Mouse (Mus musculus): ENCODE data around the gene S100z. TPM values are rescaled to one million over a fixed set of nuclear protein-coding genes. Genes with fewer than 3 reads are reported as not detected.

The S100z gene
- total RNA-seq, 2 experiments from 2014 or later: not detected

DNA sequence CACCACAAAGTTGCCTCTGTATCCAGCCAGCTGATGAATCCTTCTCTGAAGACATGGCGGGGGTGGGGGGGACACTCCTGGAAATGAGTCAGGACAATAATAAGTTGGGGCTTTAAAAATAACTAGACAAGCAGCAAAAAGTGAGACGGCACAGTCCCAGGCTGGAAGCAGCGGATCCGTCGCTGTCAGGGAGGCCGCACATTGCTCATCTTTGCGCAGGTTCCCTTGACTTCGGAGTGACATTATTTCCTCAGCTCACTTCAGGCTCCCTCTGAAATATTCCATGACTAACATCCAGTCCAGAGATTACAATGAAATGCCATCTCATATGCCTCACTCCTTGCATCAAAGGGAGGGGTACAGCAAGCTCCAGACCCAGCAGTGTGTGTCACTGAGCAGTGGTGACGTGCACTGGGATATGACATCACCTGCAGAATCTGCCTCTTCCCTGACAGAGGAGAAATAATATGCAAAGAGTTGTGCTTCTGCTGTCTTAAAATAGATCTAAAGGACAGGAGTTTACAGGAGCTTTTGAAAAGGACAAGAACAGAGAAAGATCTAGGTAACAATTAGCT is 27.8 kb downstream of the S100z start:
- no peak for DNase-seq (ENCODE audit: low spot score in 2 of 2)
- intact Hi-C loops (cut with DNase I): no loop called here

DNA sequence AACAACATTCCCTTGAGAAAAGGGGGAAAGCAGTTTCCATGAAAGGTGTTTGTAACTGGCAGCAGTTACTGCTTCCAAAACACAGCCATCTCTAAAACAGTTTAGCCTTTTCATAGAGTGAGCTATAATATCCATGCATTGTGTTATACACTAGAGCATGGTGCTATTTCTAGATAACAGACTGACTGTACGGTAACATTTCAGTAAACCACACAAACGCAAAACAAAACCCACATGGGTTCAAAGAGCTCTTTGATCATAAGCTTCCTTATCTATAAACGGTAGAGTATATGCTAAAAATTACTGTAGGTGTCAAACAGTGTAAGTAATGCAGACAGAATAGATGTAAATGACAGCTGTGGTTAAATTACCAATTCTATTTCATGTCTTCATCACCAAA is 28.8 kb downstream of the S100z start:
- DNase-seq (ENCODE audit: low spot score in 2 of 2): no peak
- intact Hi-C loops (cut with DNase I): no loop called here

DNA sequence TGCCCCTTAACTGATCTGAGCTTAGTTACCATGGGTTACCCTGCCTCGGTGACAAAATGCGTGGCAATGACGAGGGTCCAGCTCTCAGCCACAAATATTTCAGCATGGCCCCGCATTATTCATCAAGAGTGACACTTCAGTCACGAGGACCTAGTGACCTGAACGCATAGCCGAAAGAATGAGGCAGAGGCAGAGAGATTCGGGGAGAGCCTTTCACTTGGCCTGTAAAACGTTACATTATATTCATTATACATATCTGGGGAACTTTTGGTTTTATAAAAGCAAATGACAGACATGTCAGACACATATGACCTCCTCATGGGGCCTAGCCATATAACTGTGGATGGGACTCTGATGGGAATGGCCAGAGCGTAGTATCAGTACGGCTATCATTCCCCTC is 33.7 kb downstream of the S100z start, which contains the start of gene Crhbp:
Gene Crhbp (minus strand): TSS at position 101 of the 400 bp plus-strand sequence.
- intact Hi-C loops (cut with DNase I): no loop called here
- DNase-seq (ENCODE audit: low spot score in 2 of 2): no peak

DNA sequence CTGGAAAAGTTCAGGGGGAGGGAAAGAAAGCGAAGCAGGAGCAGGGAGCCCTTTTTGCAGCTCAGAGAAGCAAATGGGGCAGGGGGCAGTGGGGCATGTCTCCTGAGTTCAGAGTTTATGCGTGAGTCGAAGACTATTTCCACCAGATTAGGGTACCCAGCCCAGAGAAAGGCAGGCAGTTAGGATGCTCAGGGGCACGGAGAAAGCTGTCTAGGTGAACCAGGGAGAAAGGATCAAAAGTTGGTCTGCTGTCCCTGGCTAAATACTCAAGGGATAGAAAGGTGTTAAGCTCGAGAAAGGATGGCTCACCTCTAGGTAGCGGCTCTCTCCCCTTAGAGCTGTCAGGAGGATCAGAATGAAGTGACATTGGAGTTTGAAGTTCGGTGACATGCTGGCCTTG is 34.2 kb downstream of the S100z start:
- no peak for DNase-seq (ENCODE audit: low spot score in 2 of 2)

DNA sequence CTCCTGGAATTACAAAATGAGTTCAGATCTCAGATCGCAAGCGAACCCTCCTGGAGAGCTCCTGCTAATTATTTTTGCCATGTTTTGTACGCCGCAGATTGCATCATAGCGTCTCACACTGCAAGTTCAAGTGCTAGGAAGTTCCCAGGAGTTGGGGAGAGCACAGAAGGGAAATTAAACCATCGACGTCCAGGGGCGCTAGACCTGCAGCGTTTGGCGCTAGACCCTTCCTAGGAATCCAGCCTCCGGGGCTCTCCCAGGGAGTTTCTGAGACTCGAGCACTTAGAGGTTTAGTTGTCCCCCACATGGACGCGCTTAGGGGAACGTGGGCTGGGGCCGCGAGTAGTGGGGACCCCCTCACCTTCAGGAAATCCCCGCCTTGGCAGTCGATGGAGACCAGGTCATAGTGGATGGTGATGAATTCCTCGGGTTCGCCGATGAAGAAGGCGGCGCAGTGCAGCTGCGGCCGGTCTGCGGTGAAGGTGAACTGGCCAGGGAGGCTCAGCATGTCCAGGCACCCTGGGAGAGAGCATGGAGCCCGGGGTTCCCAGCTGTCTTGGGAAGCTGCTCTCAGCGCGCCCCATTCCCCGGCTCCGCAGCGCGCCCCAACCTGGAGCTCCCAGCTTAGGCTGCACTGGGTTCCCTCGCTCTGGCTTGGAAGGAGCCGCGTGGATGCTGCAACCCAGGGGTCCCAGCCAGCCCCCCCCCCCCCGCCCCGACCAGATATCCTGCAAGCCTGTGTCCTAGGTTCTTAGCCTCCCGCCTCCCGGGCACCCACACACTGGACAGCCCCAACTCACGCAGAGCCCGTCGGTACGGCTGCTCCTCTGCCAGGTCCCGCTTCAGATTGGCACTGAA is 34.9 kb downstream of the S100z start:
- intact Hi-C loops (cut with DNase I): no loop called here
- DNase-seq (ENCODE audit: low spot score in 2 of 2): no peak

More for the DNA sequence above, 34.2 kb downstream of the S100z start:
- intact Hi-C loops (cut with DNase I): no loop called here

DNA sequence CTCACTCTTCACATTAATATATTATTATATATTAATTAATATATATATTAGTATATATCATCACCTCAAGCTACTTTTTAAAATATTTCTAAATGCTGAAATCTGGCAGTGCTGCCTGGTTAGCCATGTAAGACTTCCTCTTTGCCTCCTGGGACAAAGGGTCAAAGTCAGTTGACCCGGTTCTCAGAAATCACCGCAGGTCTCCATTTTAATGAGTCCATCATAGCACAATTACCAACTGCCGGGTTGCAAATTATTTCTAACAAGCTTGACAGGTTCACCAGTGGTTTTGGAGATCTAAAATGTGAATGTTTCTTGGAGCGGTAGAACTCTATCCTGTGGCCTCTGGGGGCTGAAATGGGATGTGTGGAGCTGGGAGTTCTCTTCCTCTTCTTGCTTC is 35.6 kb downstream of the S100z start:
- intact Hi-C loops (cut with DNase I): no loop called here
- DNase-seq (ENCODE audit: low spot score in 2 of 2): no peak

DNA sequence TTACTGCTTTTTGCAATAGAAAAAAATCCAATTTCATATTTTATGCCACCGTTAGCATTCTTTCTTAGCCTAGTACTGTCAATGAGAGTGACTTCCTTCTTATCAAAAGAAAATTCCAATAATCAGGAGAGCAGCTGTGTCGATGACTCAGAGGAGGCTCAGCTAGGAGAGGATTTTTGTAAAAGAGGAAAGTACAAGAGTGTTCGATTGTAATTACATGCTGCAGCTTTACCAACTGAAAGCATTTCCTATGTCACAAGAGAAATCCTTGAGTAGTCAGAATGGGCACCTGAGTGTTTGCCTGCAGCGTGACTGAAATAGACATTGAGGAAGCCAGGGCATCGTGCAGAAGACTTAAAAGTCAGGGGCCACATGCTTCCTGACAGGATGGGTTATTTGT is 39.0 kb downstream of the S100z start:
- DNase-seq (ENCODE audit: low spot score in 2 of 2): no peak
- intact Hi-C loops (cut with DNase I): no loop called here

DNA sequence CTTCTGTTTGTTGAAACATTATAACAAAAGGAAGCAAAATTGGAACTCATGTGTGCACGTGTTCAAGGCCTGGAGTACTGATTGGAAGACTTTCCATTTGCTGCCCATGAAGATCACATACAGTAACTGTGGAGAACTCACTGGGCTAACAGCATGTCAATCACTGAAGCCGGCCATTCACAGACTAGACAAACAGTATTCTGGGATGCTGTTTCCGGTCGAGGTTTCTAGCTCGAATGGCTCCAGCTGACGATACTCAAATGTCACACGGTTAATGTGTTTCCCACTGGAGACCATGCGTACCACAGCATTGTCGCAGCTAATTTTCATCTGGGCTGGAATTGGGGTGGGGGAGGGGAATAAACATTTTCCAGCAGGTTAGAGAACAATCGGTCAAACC is 46.8 kb downstream of the S100z start:
- intact Hi-C loops (cut with DNase I): no loop called here
- DNase-seq (ENCODE audit: low spot score in 2 of 2): no peak

DNA sequence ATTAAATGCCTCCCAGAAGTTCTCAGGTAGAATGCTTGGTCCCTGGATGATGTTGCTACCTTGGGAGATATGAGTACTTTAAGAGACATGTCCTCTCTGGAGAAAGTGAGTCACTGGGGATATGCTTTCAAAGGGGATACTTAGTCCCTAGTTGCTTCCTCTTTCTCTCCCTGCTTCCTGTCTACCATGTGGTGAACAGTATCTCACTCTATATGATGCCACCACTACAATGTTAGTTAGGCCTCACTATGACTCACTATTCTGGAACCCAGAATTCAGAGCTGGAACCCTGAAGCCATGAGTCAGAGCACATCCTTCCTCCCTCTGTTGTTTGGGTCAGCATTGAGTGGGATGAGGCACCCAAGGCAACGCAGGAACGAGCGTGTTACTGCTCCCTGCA is 51.0 kb downstream of the S100z start:
- DNase-seq (ENCODE audit: low spot score in 2 of 2): no peak
- intact Hi-C loops (cut with DNase I): no loop called here

Other genes with a start within 250 kb of the S100z start
- gene Pde8b, start 228.4 kb downstream of the S100z start, total RNA-seq (2021): 100 to 1,000 TPM; 138 to 151 TPM
- gene Zbed3, start 155.1 kb downstream of the S100z start, total RNA-seq (2021): 10 to 100 TPM; 14.0 to 19.2 TPM
- gene Aggf1, start 103.4 kb downstream of the S100z start, total RNA-seq (2021): 10 to 100 TPM; 50.1 to 51.2 TPM
- 10 to 100 TPM; 21.2 to 23.5 TPM for gene Crhbp, start 33.8 kb downstream of the S100z start, total RNA-seq (2021)
- gene F2rl1, start 46.5 kb upstream of the S100z start, total RNA-seq (2021): under 1 TPM; 0.32 to 0.57 TPM
- 1 to 10 TPM; 4.1 to 4.3 TPM for gene F2r, start 139.8 kb upstream of the S100z start, total RNA-seq (2021)
- gene F2rl2, start 218.1 kb upstream of the S100z start, total RNA-seq (2021): under 1 TPM; 0.77 to 0.94 TPM

Measured in left cerebral cortex, postnatal 36 days (tissue).